Mouse (Mus musculus): ENCODE measurements around the gene Leap2.

GRCm38 (mm10) chr11:53446183-53446582, 23.2 kb upstream of the Leap2 start:
- TF ChIP-seq CTCF (IDR thresholded peaks at IDR 0.05 in 2 of 3, conservative IDR thresholded peaks at IDR 0.05 in 1 of 3; ENCODE audit: control insufficient read depth in 1 of 3, insufficient read depth in 1 of 3, low read depth in 2 of 3, low read length in 3 of 3, poor library complexity in 1 of 3, severe bottlenecking in 1 of 3) (no peak), MAFK (IDR thresholded peaks at IDR 0.05; ENCODE audit: borderline replicate concordance, low read depth, low read length) (no peak), ELF1 (IDR thresholded peaks at IDR 0.05; ENCODE audit: low read depth, low read length) (no peak)
